Mouse (Mus musculus) hindbrain, embryonic 15.5 days (tissue): ENCODE results near the gene Plscr2. TPM values are rescaled to one million over a fixed set of nuclear protein-coding genes. Genes with fewer than 3 reads are reported as not detected.

ENCODE experiments used
- ATAC-seq: fragments of 200-750 bp; cut with Nextera tagmentation; 2 replicates; pipeline ENCODE4 v1.8.0; 2017; ENCODE audit warnings: low read depth, moderate number of reproducible peaks, moderate TSS enrichment; ENCODE audit not compliant: low FRiP score
- H3K27ac ChIP-seq: fragments of 300-500 bp; sonication (generic); replicated peaks from 2 replicates; pipeline ENCODE4 v1.5.1; 2015; ENCODE audit warnings: mild to moderate bottlenecking, inconsistent platforms
- H3K27me3 ChIP-seq: fragments of 300-500 bp; sonication (generic); 2 replicates; pipeline ENCODE4 v1.6.1; 2015; ENCODE audit warnings: control low read depth, inconsistent platforms
- H3K36me3 ChIP-seq: fragments of 300-500 bp; sonication (generic); 2 replicates; pipeline ENCODE4 v1.6.1; 2015; ENCODE audit warnings: control low read depth, inconsistent platforms
- H3K4me1 ChIP-seq: fragments of 300-500 bp; sonication (generic); replicated peaks from 2 replicates; pipeline ENCODE4 v1.6.1; 2015; ENCODE audit warnings: control low read depth, inconsistent platforms
- H3K4me2 ChIP-seq: fragments of 300-500 bp; sonication (generic); 2 replicates; pipeline ENCODE4 v1.6.1; 2015; ENCODE audit warnings: moderate library complexity, mild to moderate bottlenecking, inconsistent platforms
- H3K4me3 ChIP-seq: fragments of 300-500 bp; sonication (generic); 2 replicates; pipeline ENCODE4 v1.5.1; 2015; ENCODE audit warnings: mild to moderate bottlenecking, inconsistent platforms
- H3K9ac ChIP-seq: fragments of 300-500 bp; sonication (generic); 2 replicates; pipeline ENCODE4 v1.6.1; 2015; ENCODE audit warnings: inconsistent platforms
- H3K9me3 ChIP-seq: fragments of 300-500 bp; sonication (generic); 2 replicates; pipeline ENCODE4 v1.6.1; 2016; ENCODE audit warnings: control low read depth, inconsistent platforms
- WGBS: fragments of 180-500 bp; shearing (Covaris S2); methylation state at CpG from one replicate; pipeline ENCODE4 v1.1.7; 2015; 5-methylcytosine and 5-hydroxymethylcytosine counted together
- polyA plus RNA-seq: library from polyadenylated mRNA; unstranded; fragments of >200 nt; fragmentation: Nextera tagmentation; extraction: Ambion mirVana; gene quantifications from 2 replicates; pipeline ENCODE4 v1.2.1, GENCODE M21; 2015

Gene Plscr2
- 1.2 and 1.4 TPM in 2 replicates for polyA plus RNA-seq

GRCm38 (mm10) chr9:92275486-92276207 lies at the start of gene Plscr2:
Plscr2 (plus strand) TSS chr9:92275602.
- Histone ChIP-seq H3K4me3 (no peak within 1 kb of the TSS), H3K9me3 (no peaks in the 10 kb centered on the region), H3K36me3 (no peaks in the 10 kb centered on the region), H3K27me3 (no peaks in the 10 kb centered on the region), H3K9ac (no peak within 1 kb of the TSS), H3K27ac (no peak within 1 kb of the TSS), H3K4me2 (no peak within 1 kb of the TSS), H3K4me1 (no peaks in the 10 kb centered on the region)
- ATAC-seq, result no peak
- WGBS, result 75% methylated on average over 9 of the region's 9 CpGs

GRCm38 (mm10) chr9:92226127-92226655 lies 49.2 kb upstream of the Plscr2 start:
- H3K27me3 ChIP-seq, result no peaks in the 10 kb centered on the region
- no peak overlapping the region for H3K4me3 ChIP-seq
- no peaks in the 10 kb centered on the region for H3K36me3 ChIP-seq
- WGBS, result 88% methylated on average over 3 of the region's 3 CpGs
- H3K4me2 ChIP-seq, result no peak overlapping the region
- no peak overlapping the region for H3K9ac ChIP-seq
- no peaks in the 10 kb centered on the region for H3K9me3 ChIP-seq
- no peaks in the 10 kb centered on the region for H3K4me1 ChIP-seq
- H3K27ac ChIP-seq, result no peak overlapping the region
- ATAC-seq, result no peak

GRCm38 (mm10) chr9:92226795-92227194 lies 48.6 kb upstream of the Plscr2 start:
- H3K9me3 ChIP-seq, result no peaks in the 10 kb centered on the region
- H3K9ac ChIP-seq, result no peak overlapping the region
- WGBS, result 93% methylated on average over 3 of the region's 3 CpGs
- no peak overlapping the region for H3K4me2 ChIP-seq
- H3K36me3 ChIP-seq, result no peaks in the 10 kb centered on the region
- ATAC-seq, result no peak
- H3K4me1 ChIP-seq, result no peaks in the 10 kb centered on the region
- no peaks in the 10 kb centered on the region for H3K27me3 ChIP-seq
- no peak overlapping the region for H3K4me3 ChIP-seq
- no peak overlapping the region for H3K27ac ChIP-seq

- ATAC-seq, result no peak
- no peak overlapping the region for H3K4me2 ChIP-seq
- H3K9me3 ChIP-seq, result no peaks in the 10 kb centered on the region
- no peaks in the 10 kb centered on the region for H3K4me1 ChIP-seq
- H3K9ac ChIP-seq, result no peak overlapping the region
- WGBS, result 90% methylated on average over 16 of the region's 16 CpGs
- H3K36me3 ChIP-seq, result no peaks in the 10 kb centered on the region
- no peak overlapping the region for H3K27ac ChIP-seq
- H3K4me3 ChIP-seq, result no peak overlapping the region
- H3K27me3 ChIP-seq, result no peaks in the 10 kb centered on the region
Measured at GRCm38 (mm10) chr9:92228867-92229832, 46.3 kb upstream of the Plscr2 start.

GRCm38 (mm10) chr9:92229833-92230205 lies 45.6 kb upstream of the Plscr2 start:
- ATAC-seq, result no peak
- no peak overlapping the region for H3K4me2 ChIP-seq
- 87% methylated on average over 2 of the region's 2 CpGs for WGBS

GRCm38 (mm10) chr9:92234901-92235458 lies 40.4 kb upstream of the Plscr2 start:
- no peak overlapping the region for H3K4me2 ChIP-seq

More at GRCm38 (mm10) chr9:92229833-92230205, 45.6 kb upstream of the Plscr2 start:
- no peaks in the 10 kb centered on the region for H3K27me3 ChIP-seq
- no peak overlapping the region for H3K4me3 ChIP-seq
- no peaks in the 10 kb centered on the region for H3K9me3 ChIP-seq
- H3K36me3 ChIP-seq, result no peaks in the 10 kb centered on the region
- H3K27ac ChIP-seq, result no peak overlapping the region
- no peak overlapping the region for H3K9ac ChIP-seq
- no peaks in the 10 kb centered on the region for H3K4me1 ChIP-seq

GRCm38 (mm10) chr9:92248773-92249446 lies 26.5 kb upstream of the Plscr2 start:
- Histone ChIP-seq H3K27ac (no peak overlapping the region), H3K4me1 (peaks cover 8% of the 10 kb centered on the region), H3K27me3 (no peaks in the 10 kb centered on the region), H3K36me3 (no peaks in the 10 kb centered on the region), H3K9ac (no peak overlapping the region), H3K4me2 (no peak overlapping the region; the same call in 1 of the 2 replicates), H3K4me3 (no peak overlapping the region), H3K9me3 (no peaks in the 10 kb centered on the region)
- 84% methylated on average over 7 of the region's 7 CpGs for WGBS
- ATAC-seq, result no peak

More at GRCm38 (mm10) chr9:92234901-92235458, 40.4 kb upstream of the Plscr2 start:
- no peaks in the 10 kb centered on the region for H3K4me1 ChIP-seq
- H3K9ac ChIP-seq, result no peak overlapping the region
- H3K4me3 ChIP-seq, result no peak overlapping the region
- no peak for ATAC-seq
- no peak overlapping the region for H3K27ac ChIP-seq
- WGBS, result 90% methylated on average over 11 of the region's 11 CpGs
- H3K27me3 ChIP-seq, result no peaks in the 10 kb centered on the region
- no peaks in the 10 kb centered on the region for H3K36me3 ChIP-seq
- H3K9me3 ChIP-seq, result no peaks in the 10 kb centered on the region

- Histone ChIP-seq H3K36me3 (no peaks in the 10 kb centered on the region), H3K27ac (peak within 1 kb of the TSS; percentile 59), H3K9ac (peak within 1 kb of the TSS; percentile 54), H3K4me3 (peak within 1 kb of the TSS; percentile 65), H3K4me1 (peaks cover 8% of the 10 kb centered on the region), H3K9me3 (no peaks in the 10 kb centered on the region), H3K4me2 (peak within 1 kb of the TSS; percentile 93), H3K27me3 (no peaks in the 10 kb centered on the region)
- WGBS, result 43% methylated on average over 7 of the region's 7 CpGs
- ATAC-seq, result no peak
Measured at GRCm38 (mm10) chr9:92249447-92249852, 26.0 kb upstream of the Plscr2 start, which contains the start of gene Plscr1. Plscr1 (plus strand) TSS chr9:92249750.

- Histone ChIP-seq H3K27ac (peak overlapping the region; percentile 59), H3K27me3 (no peaks in the 10 kb centered on the region), H3K4me3 (peak overlapping the region; percentile 65), H3K9ac (peak overlapping the region; percentile 54), H3K9me3 (no peaks in the 10 kb centered on the region), H3K4me2 (peak overlapping the region; percentile 93), H3K36me3 (no peaks in the 10 kb centered on the region), H3K4me1 (peaks cover 8% of the 10 kb centered on the region)
- peak; percentile 93 for ATAC-seq
- under 1% methylated on average over 40 of the region's 40 CpGs for WGBS
Measured at GRCm38 (mm10) chr9:92249987-92250772, 25.2 kb upstream of the Plscr2 start.

- ATAC-seq, result no peak
- Histone ChIP-seq H3K27ac (no peak overlapping the region), H3K9me3 (no peaks in the 10 kb centered on the region), H3K4me1 (peaks cover 8% of the 10 kb centered on the region), H3K4me2 (no peak overlapping the region), H3K4me3 (no peak overlapping the region), H3K27me3 (no peaks in the 10 kb centered on the region), H3K36me3 (no peaks in the 10 kb centered on the region), H3K9ac (no peak overlapping the region)
- 86% methylated on average over 5 of the region's 5 CpGs for WGBS
Measured at GRCm38 (mm10) chr9:92252718-92253117, 22.7 kb upstream of the Plscr2 start.
